Mouse (Mus musculus) megakaryocyte, embryonic 14.5 days (primary cell): ENCODE measurements around the gene Fpr1. TPM values are rescaled to one million over a fixed set of nuclear protein-coding genes. Genes with fewer than 3 reads are reported as not detected.
"Not testable (repeated sequence)": the region's sequence is repeated elsewhere in the genome, so short reads cannot be mapped to it uniquely, and the experiment has no call there.

Source experiments
- H3K27me3 ChIP-seq: replicated peaks from 2 replicates; pipeline ENCODE3; 2012; ENCODE audit warnings: inconsistent platforms
- H3K36me3 ChIP-seq: replicated peaks from 2 replicates; pipeline ENCODE3; 2012; ENCODE audit warnings: low read length, inconsistent platforms, mixed read lengths
- H3K4me1 ChIP-seq: 2 replicates; pipeline ENCODE4 v1.6.1; 2012; ENCODE audit warnings: inconsistent platforms
- H3K4me3 ChIP-seq: replicated peaks from 2 replicates; pipeline ENCODE3; 2012; ENCODE audit warnings: moderate library complexity, mild to moderate bottlenecking, inconsistent platforms
- H3K9me3 ChIP-seq: 2 replicates; pipeline ENCODE4 v1.6.1; 2012; ENCODE audit warnings: inconsistent platforms
- FLI1 ChIP-seq: IDR thresholded peaks from 2 replicates; pipeline ENCODE4 v1.6.1; 2012; ENCODE audit warnings: low read length, inconsistent platforms, mixed read lengths
- GATA1 ChIP-seq: IDR thresholded peaks from 3 replicates; pipeline ENCODE4 v1.6.1; 2012; ENCODE audit warnings: mixed read lengths, low read length, inconsistent platforms, borderline replicate concordance
- polyA plus RNA-seq: library from polyadenylated mRNA; stranded (reverse); fragments of >175 nt; gene quantifications from 2 replicates; pipeline ENCODE4 v1.2.3, GENCODE M21; 2012; ENCODE audit warnings: low replicate concordance; ENCODE audit not compliant: insufficient read depth

The Fpr1 gene
- polyA plus RNA-seq, 1 experiment: 0.76 TPM

DNA sequence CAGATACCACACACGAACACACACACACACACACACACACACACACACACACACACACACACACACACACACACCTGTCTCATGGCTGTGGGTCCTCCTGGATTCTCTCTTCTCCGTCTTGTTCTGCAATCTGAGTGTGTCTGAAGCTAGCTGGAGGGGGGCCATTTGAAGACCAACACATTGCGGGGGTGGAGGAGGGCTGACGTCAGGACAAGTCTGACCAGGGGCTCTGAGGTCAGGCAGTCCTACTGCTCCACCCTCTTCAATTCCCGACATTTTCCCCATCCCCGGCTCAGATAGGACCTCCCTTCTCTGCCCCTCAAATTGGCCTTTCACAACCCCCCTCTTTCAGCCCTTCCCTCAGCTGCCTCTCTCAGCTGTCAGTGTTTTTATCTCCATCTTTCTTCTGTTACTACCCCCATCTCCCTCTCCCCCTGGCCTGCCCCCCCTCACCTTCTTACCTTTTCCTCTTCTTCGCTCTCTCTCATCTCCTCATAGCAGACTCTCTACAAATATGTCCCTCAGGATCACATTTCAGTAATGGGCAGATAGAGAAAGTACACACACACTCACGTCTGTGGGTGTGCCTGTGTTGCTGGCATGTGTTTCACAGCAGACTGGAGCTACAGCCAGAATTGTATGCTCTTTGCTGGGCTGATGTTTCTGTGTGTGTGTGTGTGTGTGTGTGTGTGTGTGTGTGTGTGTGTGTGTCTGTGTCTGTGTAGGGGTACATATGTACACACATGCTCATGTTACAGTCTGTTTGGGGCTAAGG is 28.5 kb downstream of the Fpr1 start, which contains the start of gene Has1:
TSS of gene Has1 (minus strand) at position 142 of the 775 bp plus-strand sequence.
- Histone ChIP-seq H3K4me1 (peaks cover 6% of the 10 kb centered on the region; the same call in 1 of the 2 replicates), H3K27me3 (peaks cover 14% of the 10 kb centered on the region), H3K36me3 (no peaks in the 10 kb centered on the region), H3K4me3 (no peak within 1 kb of the TSS), H3K9me3 (peaks cover 3% of the 10 kb centered on the region; the same call in 1 of the 2 replicates)
- TF ChIP-seq FLI1 (no peak), GATA1 (no peak)

DNA sequence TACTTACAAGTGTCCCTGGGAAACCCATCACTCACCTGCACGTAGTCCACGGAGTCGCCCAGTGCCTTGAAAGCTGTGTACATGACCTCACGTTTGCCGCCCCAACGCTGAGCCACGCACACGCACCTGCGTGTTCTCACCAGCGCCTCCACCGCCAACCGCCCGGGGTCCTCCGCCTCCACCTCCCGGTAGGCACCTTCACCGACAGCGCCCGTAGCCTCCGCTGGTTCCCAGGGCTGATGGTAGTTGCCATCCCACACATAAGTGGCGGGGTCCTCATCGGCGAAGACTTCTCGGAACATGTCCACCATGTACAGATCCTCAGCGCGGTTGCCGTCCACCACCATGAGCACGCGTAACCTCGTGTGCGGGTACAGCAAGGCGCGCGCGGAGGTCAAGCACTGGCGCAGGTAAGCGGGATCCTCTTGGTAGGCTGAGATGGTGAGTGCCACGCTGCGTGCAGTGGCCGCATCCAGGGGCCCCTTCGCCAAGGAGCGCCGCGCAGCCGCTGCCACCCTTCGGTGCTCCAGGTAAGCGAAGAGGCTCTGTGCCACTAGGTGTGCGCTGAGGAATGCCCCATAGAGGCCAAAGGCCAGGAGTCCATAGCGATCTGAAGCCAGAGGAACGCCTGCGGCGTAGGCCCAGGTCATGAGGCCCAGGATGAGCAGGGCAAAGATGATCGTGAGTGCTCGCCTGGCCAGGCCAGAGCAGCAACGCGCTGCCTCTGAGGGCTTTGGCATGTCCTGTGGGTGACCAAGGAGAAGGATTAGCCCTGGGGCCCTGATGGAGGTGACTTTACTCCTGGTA is 33.6 kb downstream of the Fpr1 start:
- H3K27me3 ChIP-seq: peaks cover 9% of the 10 kb centered on the region
- no peak overlapping the region for H3K4me3 ChIP-seq
- peaks cover 7% of the 10 kb centered on the region for H3K9me3 ChIP-seq
- TF ChIP-seq FLI1: no peak
- TF ChIP-seq GATA1: no peak
- peaks cover 16% of the 10 kb centered on the region for H3K4me1 ChIP-seq
- H3K36me3 ChIP-seq: no peaks in the 10 kb centered on the region

DNA sequence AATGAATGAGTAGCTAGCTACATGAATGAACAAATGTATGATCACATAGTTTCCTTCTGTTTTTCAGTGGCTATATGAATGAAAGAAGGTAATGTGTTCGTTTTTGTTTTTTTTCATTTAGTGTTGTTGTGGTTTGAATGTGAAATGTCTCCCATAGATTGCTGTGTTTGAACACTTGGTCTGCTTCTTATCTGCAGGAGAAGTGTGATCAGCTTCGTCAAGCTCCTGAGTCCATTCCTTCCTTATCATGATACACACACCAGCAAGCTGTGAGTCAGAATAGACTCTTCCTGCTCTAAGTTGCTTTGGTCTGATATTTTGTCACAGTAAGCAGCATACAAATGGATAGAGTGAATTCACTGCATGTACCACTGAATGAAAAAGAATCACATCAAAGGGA is 34.8 kb downstream of the Fpr1 start:
- Histone ChIP-seq H3K4me1 (peaks cover 16% of the 10 kb centered on the region), H3K9me3 (peaks cover 7% of the 10 kb centered on the region), H3K36me3 (no peaks in the 10 kb centered on the region), H3K4me3 (no peak overlapping the region), H3K27me3 (peaks cover 9% of the 10 kb centered on the region)
- TF ChIP-seq GATA1: no peak
- TF ChIP-seq FLI1: no peak

DNA sequence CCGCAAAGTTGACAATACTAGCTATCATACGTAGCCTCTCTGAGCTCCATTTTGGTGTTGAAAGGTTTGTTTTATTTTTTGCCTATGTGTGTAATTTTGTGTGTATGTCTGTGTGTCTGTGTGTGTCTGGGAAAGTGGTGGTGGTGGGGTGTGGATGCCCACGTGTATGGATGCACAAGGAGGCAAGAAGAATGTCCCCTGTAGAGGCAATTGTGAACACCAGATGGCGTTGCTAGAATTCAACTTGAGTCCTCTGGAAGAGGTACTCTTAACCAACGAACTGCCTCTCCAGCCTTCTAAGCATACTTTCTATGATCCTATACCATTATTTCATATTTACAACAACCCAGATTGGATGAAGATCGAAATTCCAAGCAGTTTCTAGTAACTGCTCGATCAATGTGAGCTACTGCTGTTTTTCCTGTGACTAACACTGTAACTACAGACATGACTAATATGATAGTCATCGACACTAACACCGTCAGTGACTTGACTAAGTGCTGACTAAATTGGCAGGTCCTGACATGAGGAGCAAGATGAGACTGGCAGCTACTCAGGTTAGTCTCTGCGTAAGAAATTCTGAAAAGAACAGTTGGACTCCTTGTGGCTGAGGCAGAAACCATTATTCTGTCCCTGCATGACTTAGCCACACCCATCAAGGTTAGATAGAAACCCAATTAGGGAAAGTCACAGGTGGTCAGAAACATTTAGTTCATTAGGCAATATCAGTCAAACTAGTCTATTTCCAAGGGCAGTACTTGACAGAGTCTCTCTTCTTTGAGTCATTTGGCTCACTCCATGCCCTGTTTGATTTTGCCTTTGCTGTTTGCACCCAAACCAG is 38.3 kb downstream of the Fpr1 start:
- Histone ChIP-seq H3K36me3 (peaks cover 15% of the 10 kb centered on the region), H3K4me3 (no peak overlapping the region), H3K9me3 (peaks cover 6% of the 10 kb centered on the region), H3K27me3 (peaks cover 8% of the 10 kb centered on the region), H3K4me1 (peaks cover 16% of the 10 kb centered on the region)
- TF ChIP-seq FLI1 (no peak), GATA1 (no peak)

GRCm38 (mm10) chr17:17844606-17845005 is 39.1 kb downstream of the Fpr1 start:
- H3K27me3 ChIP-seq, H3K9me3 ChIP-seq, H3K4me1 ChIP-seq, H3K4me3 ChIP-seq: not testable (repeated sequence)
- peaks cover 22% of the 10 kb centered on the region for H3K36me3 ChIP-seq

DNA sequence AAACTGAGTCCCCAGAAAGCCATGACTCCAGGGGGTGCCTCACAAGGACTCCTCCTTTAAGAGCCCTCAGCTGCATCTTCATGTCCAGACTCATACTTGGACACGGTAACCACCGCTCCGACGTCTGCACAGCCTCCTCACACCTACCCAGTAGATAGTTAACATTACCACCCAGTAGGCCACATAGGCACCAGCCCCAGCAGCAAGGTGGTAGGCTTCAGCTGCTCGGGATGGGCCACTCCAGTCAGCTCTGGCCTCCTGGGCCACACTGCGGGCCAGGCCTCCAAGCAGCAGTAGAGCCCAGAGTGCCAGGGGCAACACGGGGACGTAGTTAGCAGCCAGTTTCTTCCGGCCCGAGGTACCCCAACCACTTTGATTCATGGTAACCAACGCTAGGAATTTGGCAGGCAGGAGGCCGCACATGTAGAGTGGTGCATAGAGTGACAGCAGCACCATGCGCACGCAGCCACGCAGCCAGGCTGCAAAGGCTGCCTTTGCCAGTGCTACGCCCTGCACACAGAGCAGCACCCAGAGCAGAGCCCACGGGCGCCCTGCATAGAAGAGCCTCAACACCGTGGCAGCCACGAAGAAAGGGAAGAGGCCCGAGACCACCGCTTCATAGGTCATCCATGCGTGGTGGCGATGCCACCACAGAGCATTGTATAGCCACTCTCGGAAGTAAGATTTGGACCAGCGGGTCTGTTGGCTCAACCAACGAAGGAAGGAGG is 40.0 kb downstream of the Fpr1 start:
- Histone ChIP-seq H3K27me3 (no peaks in the 10 kb centered on the region), H3K36me3 (peaks cover 26% of the 10 kb centered on the region), H3K4me1 (peaks cover 10% of the 10 kb centered on the region), H3K9me3 (no peaks in the 10 kb centered on the region), H3K4me3 (no peak overlapping the region)
- TF ChIP-seq GATA1: no peak
- TF ChIP-seq FLI1: no peak

DNA sequence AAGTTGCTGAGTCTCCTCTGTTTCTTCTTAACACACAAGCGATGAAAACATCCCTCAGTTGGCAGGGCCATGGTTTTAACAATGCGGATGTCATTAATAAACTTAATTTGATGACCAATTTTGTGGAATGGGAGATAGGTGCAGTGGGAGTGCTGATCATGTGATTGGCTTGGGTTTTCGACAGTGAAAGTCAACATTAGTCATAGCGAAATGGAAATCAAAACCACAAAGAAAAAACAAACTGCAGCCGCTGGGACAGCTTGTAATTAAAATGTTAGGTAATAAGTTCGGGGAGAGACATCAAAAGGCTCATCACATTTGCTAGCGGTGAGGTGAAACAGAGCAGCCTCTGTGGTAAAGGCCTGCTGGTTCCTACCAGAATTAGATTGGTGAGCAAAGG is 42.9 kb downstream of the Fpr1 start:
- no peaks in the 10 kb centered on the region for H3K9me3 ChIP-seq
- TF ChIP-seq GATA1: no peak
- TF ChIP-seq FLI1: no peak
- no peak overlapping the region for H3K4me3 ChIP-seq
- H3K27me3 ChIP-seq: no peaks in the 10 kb centered on the region
- H3K4me1 ChIP-seq: peaks cover 22% of the 10 kb centered on the region
- peaks cover 26% of the 10 kb centered on the region for H3K36me3 ChIP-seq

GRCm38 (mm10) chr17:17839276-17839675 is 44.5 kb downstream of the Fpr1 start:
- H3K9me3 ChIP-seq: no peaks in the 10 kb centered on the region
- no peaks in the 10 kb centered on the region for H3K27me3 ChIP-seq
- peaks cover 26% of the 10 kb centered on the region for H3K4me1 ChIP-seq
- peak overlapping the region; percentile 94 for H3K4me3 ChIP-seq
- TF ChIP-seq GATA1: no peak
- no peak for TF ChIP-seq FLI1
- peaks cover 26% of the 10 kb centered on the region for H3K36me3 ChIP-seq

GRCm38 (mm10) chr17:17837919-17838701 is 45.6 kb downstream of the Fpr1 start:
- H3K27me3 ChIP-seq: no peaks in the 10 kb centered on the region
- H3K9me3 ChIP-seq: no peaks in the 10 kb centered on the region
- peaks cover 26% of the 10 kb centered on the region for H3K4me1 ChIP-seq
- TF ChIP-seq FLI1: no peak
- peaks cover 26% of the 10 kb centered on the region for H3K36me3 ChIP-seq
- peak overlapping the region; percentile 94 for H3K4me3 ChIP-seq
